Mouse (Mus musculus): ENCODE measurements around the gene Arhgap40. TPM values are rescaled to one million over a fixed set of nuclear protein-coding genes. Genes with fewer than 3 reads are reported as not detected.

Arhgap40 gene
- total and polyA plus RNA-seq, 3 experiments, result not detected

DNA sequence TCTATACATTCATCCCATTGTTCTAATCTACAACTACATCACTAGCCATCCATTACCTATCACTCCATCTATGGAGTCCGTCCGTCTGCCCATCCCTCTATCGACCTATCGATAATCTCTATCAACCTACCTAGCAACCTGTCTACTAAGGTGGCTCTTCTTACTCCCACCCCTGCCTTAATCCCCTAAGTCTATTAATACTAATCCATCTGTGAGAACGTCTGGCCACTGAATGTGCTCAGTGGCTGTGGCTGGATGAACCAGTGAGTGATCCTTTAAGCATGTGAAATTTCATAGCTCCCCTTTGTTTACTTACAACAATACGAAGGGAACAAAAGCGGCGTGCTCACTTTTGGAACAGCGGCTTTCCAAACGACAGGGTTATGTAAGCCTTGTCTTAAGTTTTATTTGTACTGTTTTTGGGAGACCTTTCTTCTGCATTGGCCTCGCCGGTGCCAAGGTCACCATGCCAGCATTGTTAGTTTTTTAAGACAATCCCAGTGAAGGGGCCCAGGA lies 1.3 kb downstream of the Arhgap40 start:
- H3K9me3 ChIP-seq (replicated peaks; ENCODE audit: low read length), result no peaks in the 10 kb centered on the region
- no peak for DNase-seq (ENCODE audit: extremely low read depth)
- H3K4me3 ChIP-seq (replicated peaks in 1 of 3; ENCODE audit: low read depth in 2 of 3, low read length in 2 of 3, poor library complexity in 1 of 3), result no peak overlapping the region
- H3K4me1 ChIP-seq (ENCODE audit: control insufficient read depth in 1 of 2, insufficient read depth in 2 of 2), result 0 out of 4 replicates have a peak, but pooled peaks cover 0 to 2% of the 10 kb centered on the region in 2 experiments
- no peaks in the 10 kb centered on the region for H3K27me3 ChIP-seq (replicated peaks)
- H3K79me2 ChIP-seq (replicated peaks; ENCODE audit: control insufficient read depth, extremely low read depth, insufficient read depth, poor library complexity, severe bottlenecking), result no peaks in the 10 kb centered on the region
- no peak overlapping the region for H3K27ac ChIP-seq (ENCODE audit: insufficient read depth, low read depth)
- TF ChIP-seq MXI1 (IDR thresholded peaks at IDR 0.05; ENCODE audit: low read depth, low read length) (no peak), JUN (IDR thresholded peaks at IDR 0.05; ENCODE audit: insufficient read depth, low read depth, low read length) (no peak), CHD1 (IDR thresholded peaks at IDR 0.05; ENCODE audit: low read depth, low read length) (no peak), JUND (conservative IDR thresholded peaks at IDR 0.05; ENCODE audit: low read depth, low read length) (no peak), ZMIZ1 (IDR thresholded peaks at IDR 0.05; ENCODE audit: low read depth, low read length) (no peak), IRF4 (IDR thresholded peaks at IDR 0.05; ENCODE audit: low read depth, low read length) (no peak), HCFC1 (IDR thresholded peaks at IDR 0.05; ENCODE audit: low read depth, low read length) (no peak), NELFE (IDR thresholded peaks at IDR 0.05; ENCODE audit: low read depth, low read length) (no peak), CTCF (conservative IDR thresholded peaks at IDR 0.05 in 1 of 2, IDR thresholded peaks at IDR 0.05 in 1 of 2; ENCODE audit: low read depth in 2 of 2, low read length in 2 of 2) (no peak), ZC3H11A (IDR thresholded peaks at IDR 0.05; ENCODE audit: low read depth, low read length) (no peak), E2F4 (IDR thresholded peaks at IDR 0.05; ENCODE audit: insufficient replicate concordance, low read depth, low read length) (no peak), MAZ (IDR thresholded peaks at IDR 0.05; ENCODE audit: low read depth, low read length) (no peak), ETS1 (conservative IDR thresholded peaks at IDR 0.05; ENCODE audit: low read depth, low read length) (no peak), KAT2A (IDR thresholded peaks at IDR 0.05; ENCODE audit: insufficient replicate concordance, low read length) (no peak), RAD21 (IDR thresholded peaks at IDR 0.05; ENCODE audit: low read depth, low read length) (no peak), USF1 (IDR thresholded peaks at IDR 0.05; ENCODE audit: low read depth, low read length) (no peak), MAFK (IDR thresholded peaks at IDR 0.05; ENCODE audit: insufficient replicate concordance, low read length) (no peak), TBP (conservative IDR thresholded peaks at IDR 0.05; ENCODE audit: low read depth, low read length) (no peak)
- H3K36me3 ChIP-seq (replicated peaks in 1 of 2; ENCODE audit: control insufficient read depth in 1 of 2, insufficient read depth in 1 of 2, low read length in 1 of 2), result no peaks in the 10 kb centered on the region
- no peak overlapping the region for H3K9ac ChIP-seq (ENCODE audit: insufficient read depth, low read depth)
- dilution Hi-C loops (cut with MboI; ENCODE audit: extremely low pct_ligation_motif_present, extremely low pct_unique_long_range_greater_than_20kb, low sequenced_read_pairs) (no loop called here), in situ Hi-C loops (cut with MboI; ENCODE audit: low pct_ligation_motif_present, low pct_unique_long_range_greater_than_20kb, low sequenced_read_pairs) (no loop called here)
- no peak overlapping the region for H3K4me2 ChIP-seq (ENCODE audit: insufficient read depth, low read depth, poor library complexity, severe bottlenecking)

DNA sequence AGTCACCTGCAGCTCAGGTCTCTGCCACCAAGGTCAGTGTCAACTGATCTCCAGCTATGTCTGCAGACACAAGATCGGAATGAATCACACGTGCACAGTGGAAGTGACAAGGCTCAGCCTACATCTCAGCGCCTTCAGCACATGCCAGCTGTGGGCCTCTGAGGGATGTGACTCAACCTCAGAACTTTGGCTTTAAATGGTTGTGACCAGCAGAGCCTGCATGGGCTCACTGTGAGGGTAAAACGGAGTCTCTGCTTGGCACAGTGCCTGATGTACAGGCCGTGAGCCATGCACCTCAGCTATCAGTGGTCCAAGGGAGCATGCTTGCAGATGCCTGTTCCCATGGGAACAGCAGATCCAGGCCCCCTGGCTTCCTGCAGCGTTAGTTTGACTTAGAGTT lies 6.0 kb downstream of the Arhgap40 start:
- Histone ChIP-seq H3K9ac (ENCODE audit: insufficient read depth, low read depth) (no peak overlapping the region), H3K27me3 (replicated peaks) (peaks cover 1% of the 10 kb centered on the region), H3K9me3 (replicated peaks; ENCODE audit: low read length) (peaks cover 4% of the 10 kb centered on the region), H3K79me2 (replicated peaks; ENCODE audit: control insufficient read depth, extremely low read depth, insufficient read depth, poor library complexity, severe bottlenecking) (no peaks in the 10 kb centered on the region), H3K27ac (ENCODE audit: insufficient read depth, low read depth) (no peak overlapping the region), H3K4me1 (ENCODE audit: control insufficient read depth in 1 of 2, insufficient read depth in 2 of 2) (peaks cover 0 to 2% of the 10 kb centered on the region in 2 experiments; a peak in 1 of 4 replicates), H3K36me3 (replicated peaks in 1 of 2; ENCODE audit: control insufficient read depth in 1 of 2, insufficient read depth in 1 of 2, low read length in 1 of 2) (no peaks in the 10 kb centered on the region), H3K4me2 (ENCODE audit: insufficient read depth, low read depth, poor library complexity, severe bottlenecking) (no peak overlapping the region), H3K4me3 (replicated peaks in 1 of 3; ENCODE audit: low read depth in 2 of 3, low read length in 2 of 3, poor library complexity in 1 of 3) (no peak overlapping the region)
- in situ Hi-C loops (cut with MboI; ENCODE audit: low pct_ligation_motif_present, low pct_unique_long_range_greater_than_20kb, low sequenced_read_pairs), result no loop called here
- no peak for DNase-seq (ENCODE audit: extremely low read depth)
- dilution Hi-C loops (cut with MboI; ENCODE audit: extremely low pct_ligation_motif_present, extremely low pct_unique_long_range_greater_than_20kb, low sequenced_read_pairs), result no loop called here
- TF ChIP-seq ETS1 (conservative IDR thresholded peaks at IDR 0.05; ENCODE audit: low read depth, low read length), result no peak
- no peak for TF ChIP-seq IRF4 (IDR thresholded peaks at IDR 0.05; ENCODE audit: low read depth, low read length)
- TF ChIP-seq MAFK (IDR thresholded peaks at IDR 0.05; ENCODE audit: insufficient replicate concordance, low read length), result no peak
- no peak for TF ChIP-seq ZMIZ1 (IDR thresholded peaks at IDR 0.05; ENCODE audit: low read depth, low read length)
- no peak for TF ChIP-seq USF2 (conservative IDR thresholded peaks at IDR 0.05; ENCODE audit: low read depth, low read length)
- TF ChIP-seq MXI1 (IDR thresholded peaks at IDR 0.05; ENCODE audit: low read depth, low read length), result no peak
- TF ChIP-seq MAX (IDR thresholded peaks at IDR 0.05; ENCODE audit: low read length), result no peak
- TF ChIP-seq NRF1 (IDR thresholded peaks at IDR 0.05; ENCODE audit: low read depth, low read length), result no peak
- TF ChIP-seq SIN3A (IDR thresholded peaks at IDR 0.05; ENCODE audit: low read length), result no peak
- no peak for TF ChIP-seq MEF2A (IDR thresholded peaks at IDR 0.05; ENCODE audit: borderline replicate concordance, low read depth, low read length)
- TF ChIP-seq MAZ (IDR thresholded peaks at IDR 0.05; ENCODE audit: low read depth, low read length), result no peak

Data from CH12.LX (cell line).